In the genomic region with DNA sequence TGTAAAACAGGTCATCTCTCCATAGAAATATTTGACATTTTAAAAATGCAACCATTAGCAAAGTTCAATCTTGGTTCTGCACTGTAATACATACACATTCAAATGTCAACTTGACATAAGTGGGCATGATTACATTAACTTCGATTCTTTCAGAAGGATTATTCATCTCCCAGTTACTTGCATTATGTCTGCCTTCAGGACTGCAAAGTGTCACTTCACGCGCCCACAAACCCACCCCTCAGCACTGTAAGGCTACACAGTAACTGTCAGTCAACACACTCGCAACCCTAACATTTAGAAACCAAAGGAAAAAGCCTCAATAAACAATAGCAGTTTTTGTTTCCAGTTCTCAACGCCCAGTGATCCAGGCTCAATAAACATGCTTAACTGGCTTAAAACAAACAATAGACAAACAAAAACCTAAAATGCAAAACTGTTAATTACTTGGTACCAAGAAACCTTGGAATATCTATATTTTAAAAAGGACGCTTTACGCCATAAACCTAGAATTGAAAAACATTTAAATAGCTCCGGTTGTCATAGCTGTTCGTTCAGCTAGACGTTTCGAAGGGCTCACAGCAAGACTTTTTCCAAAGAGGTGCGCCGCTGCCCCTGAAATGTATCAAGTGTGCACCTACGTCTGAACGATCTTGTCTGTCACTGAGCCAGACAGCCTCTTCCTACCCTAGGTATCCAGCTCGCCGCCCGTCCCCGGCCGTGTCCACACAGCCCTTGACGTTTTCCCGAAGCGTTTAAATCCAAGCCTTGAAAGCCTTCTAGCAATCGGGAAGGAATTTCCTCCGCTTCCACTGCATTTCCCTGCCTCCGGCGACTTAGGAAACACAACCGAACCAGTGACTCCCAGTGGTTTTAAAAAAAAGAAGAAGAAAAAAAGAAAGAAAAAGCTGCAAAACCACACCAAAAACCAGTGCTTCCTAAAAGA, we compare ENCODE assay signal across 8 mouse cellular contexts. TPM values are rescaled to one million over a fixed set of nuclear protein-coding genes. Genes with fewer than 3 reads are reported as not detected.
A peak's percentile ranks its signal among the peaks of the same experiment; 100 is the strongest.
DNase-seq lines count a peak whose midpoint lies in the region; ATAC-seq and TF ChIP-seq lines count a peak whose summit lies in the region.

No protein-coding gene starts in this region.

- peak; percentile 32 to 40 for DNase-seq in left cerebral cortex, adult 18-20 months (ENCODE audit: low spot score in 2 of 2)
- DNase-seq in left cerebral cortex, adult 8-10 months (ENCODE audit: low spot score in 2 of 2), result no peak
- peak; percentile 57 for DNase-seq in hindbrain, embryonic 14.5 days (ENCODE audit: low spot score)
- peak; percentile 24 for DNase-seq in thymus, adult 2 months

- peaks cover 37% of the 10 kb centered on the region for H3K4me1 ChIP-seq in bone marrow macrophage, adult 2 months (ENCODE audit: control insufficient read depth, insufficient read depth, low read length)
- peaks cover 60% of the 10 kb centered on the region for H3K4me1 ChIP-seq in forebrain, embryonic 13.5 days
- peaks cover 48% of the 10 kb centered on the region for H3K4me1 ChIP-seq in hindbrain, embryonic 14.5 days (replicated peaks; ENCODE audit: control insufficient read depth, insufficient read depth, low read length)
- H3K4me1 ChIP-seq in limb, embryonic 15.5 days, result peaks cover 45% of the 10 kb centered on the region
- H3K4me1 ChIP-seq in midbrain, embryonic 16.5 days (ENCODE audit: control insufficient read depth, insufficient read depth, low read length), result peaks cover 39% of the 10 kb centered on the region
- H3K4me1 ChIP-seq in thymus, adult 2 months (replicated peaks; ENCODE audit: control insufficient read depth, insufficient read depth, low read length), result peaks cover 21% of the 10 kb centered on the region

- peaks cover 8% of the 10 kb centered on the region; the same call in 1 of the 2 replicates for H3K27me3 ChIP-seq in forebrain, embryonic 13.5 days
- 0 out of 2 replicates have a peak, but pooled peaks cover 3% of the 10 kb centered on the region for H3K27me3 ChIP-seq in hindbrain, embryonic 14.5 days (ENCODE audit: control insufficient read depth, insufficient read depth, low read length)
- peaks cover 8% of the 10 kb centered on the region; the same call in 1 of the 2 replicates for H3K27me3 ChIP-seq in limb, embryonic 15.5 days
- H3K27me3 ChIP-seq in midbrain, embryonic 16.5 days (ENCODE audit: control insufficient read depth, insufficient read depth, low read depth, low read length), result no peaks in the 10 kb centered on the region
- H3K27me3 ChIP-seq in thymus, adult 2 months (ENCODE audit: control insufficient read depth, insufficient read depth, low read length), result no peaks in the 10 kb centered on the region

- peak overlapping the region; percentile 72 for H3K4me3 ChIP-seq in bone marrow macrophage, adult 2 months (ENCODE audit: insufficient read depth, low read length)
- H3K4me3 ChIP-seq in forebrain, embryonic 13.5 days, result peak overlapping the region; percentile 78
- H3K4me3 ChIP-seq in hindbrain, embryonic 14.5 days (replicated peaks; ENCODE audit: low read length), result peak overlapping the region; percentile 55
- peak overlapping the region; percentile 67 for H3K4me3 ChIP-seq in limb, embryonic 15.5 days
- H3K4me3 ChIP-seq in midbrain, embryonic 16.5 days (ENCODE audit: low read depth, low read length), result peak overlapping the region; percentile 57
- peak overlapping the region; percentile 84 for H3K4me3 ChIP-seq in thymus, adult 2 months (ENCODE audit: control insufficient read depth, insufficient read depth, low read length)

- H3K4me2 ChIP-seq in forebrain, embryonic 13.5 days, result peak overlapping the region; percentile 84
- peak overlapping the region; percentile 90 for H3K4me2 ChIP-seq in hindbrain, embryonic 14.5 days (replicated peaks)
- H3K4me2 ChIP-seq in limb, embryonic 15.5 days, result peak overlapping the region; percentile 65
- peak overlapping the region; percentile 84 for H3K4me2 ChIP-seq in midbrain, embryonic 16.5 days (ENCODE audit: low read length)

- TF ChIP-seq CTCF in bone marrow macrophage, adult 2 months (IDR thresholded peaks at IDR 0.05; ENCODE audit: low read depth, low read length), result no peak
- no peak for TF ChIP-seq CTCF in thymus, adult 2 months (IDR thresholded peaks at IDR 0.05; ENCODE audit: borderline replicate concordance, control insufficient read depth, extremely low read depth, insufficient read depth, low read length, poor library complexity)

- no peak for TF ChIP-seq POLR2A in bone marrow macrophage, adult 2 months (IDR thresholded peaks at IDR 0.05; ENCODE audit: borderline replicate concordance, low read depth, low read length)
- no peak for TF ChIP-seq POLR2A in thymus, adult 2 months (IDR thresholded peaks at IDR 0.05; ENCODE audit: control insufficient read depth, extremely low read depth, insufficient read depth, low read length, poor library complexity)

- no peaks in the 10 kb centered on the region for H3K36me3 ChIP-seq in forebrain, embryonic 13.5 days (ENCODE audit: poor library complexity, severe bottlenecking)
- no peaks in the 10 kb centered on the region for H3K36me3 ChIP-seq in hindbrain, embryonic 14.5 days (replicated peaks; ENCODE audit: control insufficient read depth, insufficient read depth)
- H3K36me3 ChIP-seq in limb, embryonic 15.5 days, result no peaks in the 10 kb centered on the region
- no peaks in the 10 kb centered on the region for H3K36me3 ChIP-seq in midbrain, embryonic 16.5 days (ENCODE audit: control insufficient read depth, insufficient read depth, low read length)
- H3K36me3 ChIP-seq in thymus, adult 2 months (ENCODE audit: control insufficient read depth, insufficient read depth, low read length), result no peaks in the 10 kb centered on the region

- under 1% methylated on average over 28 of the region's 28 CpGs for WGBS in forebrain, embryonic 13.5 days
- under 1% methylated on average over 28 of the region's 28 CpGs for WGBS in hindbrain, embryonic 14.5 days
- 1% methylated on average over 28 of the region's 28 CpGs for WGBS in limb, embryonic 15.5 days
- WGBS in midbrain, embryonic 16.5 days, result under 1% methylated on average over 28 of the region's 28 CpGs
- WGBS in thymus, adult 2 months, result 2% methylated on average over 28 of the region's 28 CpGs

- no peaks in the 10 kb centered on the region for H3K9me3 ChIP-seq in forebrain, embryonic 13.5 days (replicated peaks)
- no peaks in the 10 kb centered on the region for H3K9me3 ChIP-seq in hindbrain, embryonic 14.5 days (ENCODE audit: control insufficient read depth, low read length)
- no peaks in the 10 kb centered on the region for H3K9me3 ChIP-seq in limb, embryonic 15.5 days
- H3K9me3 ChIP-seq in midbrain, embryonic 16.5 days (replicated peaks; ENCODE audit: control insufficient read depth, low read length, poor library complexity, severe bottlenecking), result no peaks in the 10 kb centered on the region

- no peak for ATAC-seq in forebrain, embryonic 13.5 days
- no peak for ATAC-seq in hindbrain, embryonic 14.5 days (ENCODE audit: low FRiP score)
- no peak for ATAC-seq in limb, embryonic 15.5 days (ENCODE audit: insufficient number of reproducible peaks, low FRiP score, low TSS enrichment, low read depth)
- no peak for ATAC-seq in midbrain, embryonic 16.5 days

- H3K27ac ChIP-seq in bone marrow macrophage, adult 2 months (ENCODE audit: insufficient read depth, low read depth, low read length), result peak overlapping the region; percentile 76
- peak overlapping the region; percentile 99 for H3K27ac ChIP-seq in forebrain, embryonic 13.5 days
- H3K27ac ChIP-seq in hindbrain, embryonic 14.5 days, result peak overlapping the region; percentile 95
- peak overlapping the region; percentile 95 for H3K27ac ChIP-seq in limb, embryonic 15.5 days
- H3K27ac ChIP-seq in midbrain, embryonic 16.5 days (ENCODE audit: low read length), result peak overlapping the region; percentile 86
- H3K27ac ChIP-seq in thymus, adult 2 months (ENCODE audit: control insufficient read depth, insufficient read depth, low read length), result no peak overlapping the region

- H3K9ac ChIP-seq in forebrain, embryonic 13.5 days, result peak overlapping the region; percentile 86
- H3K9ac ChIP-seq in hindbrain, embryonic 14.5 days, result peak overlapping the region; percentile 80
- H3K9ac ChIP-seq in limb, embryonic 15.5 days, result peak overlapping the region; percentile 77
- H3K9ac ChIP-seq in midbrain, embryonic 16.5 days (ENCODE audit: low read depth, low read length), result peak overlapping the region; percentile 83

RNA-seq across cellular contexts. Expression of gene Ubl3, which starts 1.5 kb away (rescaled TPM):
- 100 to 1,000 TPM; 244 to 266 TPM for total RNA-seq in left cerebral cortex, adult 18-20 months (2021)
- total RNA-seq in left cerebral cortex, adult 8-10 months (2022), result 100 to 1,000 TPM; 216 to 240 (median 236) TPM
- polyA plus RNA-seq in bone marrow macrophage, adult 2 months (2012; ENCODE audit: insufficient read depth, insufficient read length, missing spikeins), result 185 and 195 TPM in 2 replicates
- 71.5 and 74.5 TPM in 2 replicates for polyA plus RNA-seq in forebrain, embryonic 13.5 days (2015; fragmentation: Nextera tagmentation; extraction: Ambion mirVana)
- 102 and 114 TPM in 2 replicates for polyA plus RNA-seq in hindbrain, embryonic 14.5 days (2014; fragmentation: Nextera tagmentation; extraction: Ambion mirVana)
- 73.1 and 73.6 TPM in 2 replicates for polyA plus RNA-seq in limb, embryonic 15.5 days (2015; fragmentation: Nextera tagmentation; extraction: Ambion mirVana)
- polyA plus RNA-seq in midbrain, embryonic 16.5 days (2015; fragmentation: Nextera tagmentation; extraction: Ambion mirVana), result 79.9 and 84.3 TPM in 2 replicates
- polyA plus RNA-seq in thymus, adult 2 months (2012; rRNA removed), result 45.3 and 48.2 TPM in 2 replicates

Comparison
In these comparisons a context has a peak if more than half of its experiments do, and no peak if none do; other contexts are left out.
1. DNase-seq: peak in left cerebral cortex, adult 18-20 months (2 of 2), hindbrain, embryonic 14.5 days (single experiment) and thymus, adult 2 months (single experiment); none in left cerebral cortex, adult 8-10 months (0 of 2).
2. Peak in every context shown above with its lines, with median percentiles within 50 percentile points of each other: H3K4me3 ChIP-seq, H3K4me2 ChIP-seq and H3K9ac ChIP-seq.